Mouse (Mus musculus): ENCODE measurements around the gene Ppp1ca.

Ppp1ca gene

DNA sequence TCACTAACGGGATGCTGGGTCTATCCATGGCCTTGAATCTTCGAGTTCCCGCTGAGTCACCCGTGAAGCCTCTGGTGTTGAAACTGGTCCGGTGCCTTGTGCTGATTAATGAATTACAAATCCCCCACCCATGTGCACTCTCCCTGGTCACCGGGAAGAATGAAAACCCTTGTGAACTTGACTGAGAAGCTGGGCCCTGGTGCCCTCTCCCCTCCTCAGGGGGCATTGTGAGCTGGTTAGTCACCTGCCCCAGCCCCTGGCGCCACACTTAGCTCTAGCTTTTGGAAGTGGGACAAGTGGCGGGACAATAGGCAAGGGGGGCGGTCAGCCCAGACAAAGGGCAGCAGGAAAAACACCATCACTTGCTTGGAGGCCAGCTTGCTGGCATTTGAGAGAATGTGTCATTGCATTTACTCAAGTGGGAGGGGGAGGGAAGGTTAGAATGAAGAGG lies 21.7 kb downstream of the Ppp1ca start:
- DNase-seq (ENCODE audit: low spot score): no peak

DNA sequence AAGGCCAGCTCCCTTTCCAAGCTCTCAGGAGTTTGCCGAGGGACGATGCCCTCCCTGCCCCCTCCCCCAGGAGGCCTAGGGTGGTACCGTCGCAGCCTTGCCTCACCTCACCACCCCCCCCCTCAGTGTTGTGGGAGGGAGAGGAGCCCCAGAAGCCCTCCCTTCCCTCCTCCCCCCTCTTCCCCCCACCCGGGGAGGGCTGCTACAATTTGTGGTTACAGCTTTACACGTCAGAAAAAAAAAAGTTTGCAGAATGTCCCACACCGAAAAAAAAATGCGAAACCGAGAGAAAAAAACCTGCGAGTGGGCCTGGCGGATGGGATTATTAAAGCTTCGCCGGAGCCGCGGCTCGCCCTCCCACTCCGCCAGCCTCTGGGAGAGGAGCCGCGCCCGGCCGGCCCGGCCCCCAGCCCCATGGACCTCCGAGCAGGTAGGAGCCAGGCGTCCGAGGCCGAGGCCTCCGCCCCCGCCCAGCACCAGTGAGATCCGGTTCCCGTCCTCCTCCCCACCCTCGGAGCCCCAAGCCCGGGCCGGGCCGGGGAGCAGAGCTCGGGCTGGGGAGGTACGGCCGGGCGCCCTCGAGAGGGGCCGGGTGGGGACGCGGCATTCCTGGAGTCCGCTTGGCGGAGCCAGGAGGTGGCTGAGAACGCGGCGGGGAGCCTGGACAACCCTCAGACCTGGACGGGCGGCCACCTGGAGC lies 22.4 kb downstream of the Ppp1ca start, which contains the start of the genes Clcf1 and AC109138.7:
Gene Clcf1, plus strand, starts transcription at position 168 of the 700 bp plus-strand sequence.
Gene AC109138.7, plus strand, starts transcription at position 287 of the 700 bp plus-strand sequence.
- peak; percentile 87 for DNase-seq (ENCODE audit: low spot score)

GRCm38 (mm10) chr19:4214771-4215450 lies 23.0 kb downstream of the Ppp1ca start:
- DNase-seq (ENCODE audit: low spot score): peak; percentile 35

GRCm38 (mm10) chr19:4215451-4215840 lies 23.6 kb downstream of the Ppp1ca start:
- DNase-seq (ENCODE audit: low spot score): no peak

GRCm38 (mm10) chr19:4216041-4216685 lies 24.3 kb downstream of the Ppp1ca start:
- no peak for DNase-seq (ENCODE audit: low spot score)

DNA sequence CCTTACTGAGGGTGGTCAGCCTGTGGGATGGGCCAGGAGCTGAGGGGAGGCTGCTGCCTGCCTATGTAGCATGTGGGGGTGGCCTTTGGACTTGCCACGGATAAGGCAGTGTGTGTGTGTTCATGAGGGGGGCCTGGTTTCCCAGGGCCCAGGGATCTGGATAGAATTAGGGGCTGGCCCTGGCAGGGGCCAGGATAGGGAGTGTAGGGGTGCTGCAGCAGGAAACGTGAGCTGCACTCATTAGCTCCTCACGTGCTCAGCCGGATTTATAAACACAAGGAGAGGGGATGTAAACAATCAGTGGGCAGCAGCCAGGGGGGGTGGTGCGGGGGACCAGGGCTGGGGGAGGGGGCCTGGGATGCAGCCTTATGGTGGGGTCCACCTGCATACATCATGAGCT lies 25.3 kb downstream of the Ppp1ca start:
- no peak for DNase-seq (ENCODE audit: low spot score)

GRCm38 (mm10) chr19:4217855-4218254 lies 26.0 kb downstream of the Ppp1ca start:
- no peak for DNase-seq (ENCODE audit: low spot score)

DNA sequence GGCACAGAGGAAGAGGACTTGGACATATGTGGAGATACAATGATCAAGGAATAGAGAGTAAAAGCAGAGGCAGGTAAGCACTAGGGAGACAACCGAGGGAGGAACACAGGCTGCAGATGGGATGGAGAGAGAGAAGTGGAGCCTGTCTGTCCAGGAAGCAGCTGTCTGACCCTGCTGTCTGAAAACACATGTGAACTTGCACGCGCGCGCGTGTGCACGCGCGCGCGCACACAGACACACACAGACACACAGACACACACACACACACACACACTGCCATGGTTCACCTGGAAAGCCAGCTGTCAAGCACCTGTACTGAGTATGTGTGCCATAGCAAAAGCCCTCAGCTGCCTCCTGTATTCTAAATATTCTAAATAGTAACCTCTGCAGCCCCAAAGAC lies 26.4 kb downstream of the Ppp1ca start:
- DNase-seq (ENCODE audit: low spot score): no peak

DNA sequence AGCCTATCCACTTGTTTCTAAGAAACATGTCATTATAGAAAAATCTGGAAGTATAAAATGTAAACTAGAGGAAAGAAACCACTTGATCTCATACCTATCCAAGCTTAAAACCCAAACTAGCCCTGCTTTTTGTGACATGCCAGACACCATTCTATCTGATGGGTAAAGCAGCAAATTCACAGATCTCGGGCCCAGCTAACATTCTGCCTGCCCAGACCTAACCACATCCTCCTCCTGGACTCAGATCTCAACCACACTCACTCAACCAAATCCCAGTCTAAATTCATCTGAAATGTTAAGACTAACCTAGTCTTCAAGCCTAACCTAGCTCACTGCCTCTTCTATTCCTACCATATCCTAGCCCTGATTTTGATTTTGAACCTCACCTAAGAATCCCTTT lies 26.9 kb downstream of the Ppp1ca start:
- peak; percentile 73 for DNase-seq (ENCODE audit: low spot score)

GRCm38 (mm10) chr19:4219943-4220342 lies 28.1 kb downstream of the Ppp1ca start:
- no peak for DNase-seq (ENCODE audit: low spot score)

DNA sequence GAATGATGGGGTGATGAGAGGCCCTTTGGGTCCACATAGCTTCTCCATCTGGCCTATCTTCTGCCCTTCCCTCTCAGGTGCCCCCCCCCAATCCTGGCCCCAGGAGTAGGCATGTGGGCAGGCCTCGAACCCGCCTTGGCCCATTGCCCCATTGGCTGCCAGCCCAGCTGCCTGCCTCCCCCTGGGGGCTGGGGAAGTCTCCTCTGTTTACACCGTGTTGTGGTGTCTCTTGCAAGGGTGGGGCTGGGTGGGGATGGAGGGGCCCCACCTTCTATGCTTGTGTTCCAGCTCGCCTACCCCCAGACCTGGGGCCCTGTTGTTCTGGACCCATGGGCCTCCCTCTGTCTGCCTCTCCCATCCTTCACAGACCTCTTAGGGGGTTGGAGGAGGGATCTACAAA lies 28.6 kb downstream of the Ppp1ca start:
- DNase-seq (ENCODE audit: low spot score): no peak

DNA sequence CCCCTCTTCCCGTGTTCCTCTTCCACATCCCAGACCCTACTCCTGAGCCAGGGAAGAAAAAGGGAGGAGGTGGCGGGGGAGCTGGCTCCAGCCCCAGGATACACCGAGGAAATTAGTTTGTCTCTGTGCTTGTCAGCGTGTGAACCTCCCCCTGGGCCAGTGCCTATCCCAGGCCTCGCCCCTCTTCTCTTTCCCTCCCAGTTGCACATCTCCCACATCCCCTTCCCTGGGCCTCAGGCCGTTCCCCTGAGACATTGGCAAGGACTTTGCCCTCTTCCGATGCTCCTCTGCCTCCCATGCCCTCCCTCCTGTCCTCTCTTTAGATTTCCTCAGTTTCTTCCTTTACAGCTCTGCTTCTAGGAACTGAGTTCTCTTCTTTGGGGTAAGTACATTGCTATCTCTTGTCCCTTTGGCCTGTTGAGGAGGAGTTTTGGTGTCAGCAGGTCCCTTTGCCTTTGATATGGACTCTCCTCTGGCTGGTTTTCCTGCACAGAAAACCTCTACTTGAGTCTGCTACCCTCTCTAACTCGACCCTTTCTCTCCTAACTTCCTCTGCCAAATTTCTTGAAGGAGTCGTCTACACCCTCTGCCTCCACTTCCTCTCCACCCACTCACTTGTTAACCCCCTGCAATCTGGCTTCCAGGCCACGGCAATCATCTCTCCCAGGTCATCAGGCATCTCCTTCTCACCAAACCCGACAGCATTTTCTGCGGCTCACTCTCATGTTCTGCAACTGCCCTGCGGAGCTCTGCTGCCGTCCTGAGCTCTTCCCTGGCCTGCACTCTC lies 29.3 kb downstream of the Ppp1ca start:
- DNase-seq (ENCODE audit: low spot score): peak; percentile 51

DNA sequence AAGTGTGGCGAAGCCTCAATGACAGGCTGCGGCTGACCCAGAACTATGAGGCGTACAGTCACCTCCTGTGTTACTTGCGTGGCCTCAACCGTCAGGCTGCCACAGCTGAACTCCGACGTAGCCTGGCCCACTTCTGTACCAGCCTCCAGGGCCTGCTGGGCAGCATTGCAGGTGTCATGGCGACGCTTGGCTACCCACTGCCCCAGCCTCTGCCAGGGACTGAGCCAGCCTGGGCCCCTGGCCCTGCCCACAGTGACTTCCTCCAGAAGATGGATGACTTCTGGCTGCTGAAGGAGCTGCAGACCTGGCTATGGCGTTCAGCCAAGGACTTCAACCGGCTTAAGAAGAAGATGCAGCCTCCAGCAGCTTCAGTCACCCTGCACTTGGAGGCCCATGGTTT lies 30.3 kb downstream of the Ppp1ca start:
- DNase-seq (ENCODE audit: low spot score): no peak

DNA sequence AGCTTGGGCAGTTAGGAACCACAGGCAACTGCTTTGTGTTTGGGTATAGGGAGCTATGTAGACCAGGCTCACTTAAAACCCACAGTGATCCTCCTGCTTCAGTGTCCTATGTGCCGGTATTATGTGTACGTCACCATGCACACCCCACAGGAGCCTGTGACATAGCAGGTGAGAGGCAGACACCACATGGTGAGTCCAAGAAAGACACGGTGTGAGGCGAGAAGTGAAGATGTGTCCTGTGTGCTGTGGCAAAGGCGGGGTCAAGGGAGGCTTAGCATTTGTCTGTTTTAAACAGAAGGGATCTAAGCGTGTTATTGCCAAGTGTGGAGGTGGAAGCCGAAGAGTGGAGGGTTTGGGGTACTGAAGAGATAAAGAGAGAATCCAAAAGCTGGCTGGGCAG lies 34.9 kb downstream of the Ppp1ca start:
- peak; percentile 55 for DNase-seq (ENCODE audit: low spot score)

- DNase-seq (ENCODE audit: low spot score): peak; percentile 59
These were observed 35.6 kb downstream of the Ppp1ca start for GRCm38 (mm10) chr19:4227446-4227845.

GRCm38 (mm10) chr19:4227894-4228678 lies 36.2 kb downstream of the Ppp1ca start:
- peak; percentile 69 for DNase-seq (ENCODE audit: low spot score)

- DNase-seq (ENCODE audit: low spot score): no peak
These were observed 37.0 kb downstream of the Ppp1ca start for GRCm38 (mm10) chr19:4228891-4229290.

GRCm38 (mm10) chr19:4229451-4230076 lies 37.7 kb downstream of the Ppp1ca start:
- DNase-seq (ENCODE audit: low spot score): no peak

DNA sequence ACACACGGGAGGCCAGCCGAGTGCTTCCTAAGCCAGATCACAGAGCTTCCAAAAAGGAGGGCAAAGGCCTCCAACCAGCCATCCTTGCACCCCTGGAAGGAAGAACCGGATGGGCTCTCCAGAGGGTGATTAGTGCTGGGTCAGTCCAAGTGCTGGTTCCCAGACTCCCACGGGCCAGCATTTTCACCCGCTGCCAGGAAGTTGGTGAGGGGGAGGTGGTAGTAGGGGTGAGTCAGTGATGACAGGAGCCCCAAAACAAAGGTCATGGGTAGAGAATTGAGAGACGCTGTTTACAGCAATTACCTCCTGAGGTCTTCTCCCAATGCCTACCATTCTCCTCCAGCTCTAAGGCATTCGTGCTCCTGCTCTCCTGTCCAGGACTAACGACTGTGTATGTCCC lies 38.5 kb downstream of the Ppp1ca start:
- DNase-seq (ENCODE audit: low spot score): no peak

GRCm38 (mm10) chr19:4231253-4232185 lies 39.7 kb downstream of the Ppp1ca start, which contains the start of gene Pold4:
Gene Pold4, plus strand, starts transcription at chr19:4231899.
- DNase-seq (ENCODE audit: low spot score): peak; percentile 94

All from T-cell, adult 2 months (primary cell).